Mouse (Mus musculus) megakaryocyte, adult 5-6 weeks (primary cell): Measurements from ENCODE around the gene Gm28048. TPM values are rescaled to one million over a fixed set of nuclear protein-coding genes. Genes with fewer than 3 reads are reported as not detected.
A peak's percentile ranks its signal among the peaks of the same experiment; 100 is the strongest.

Experiments
- ATAC-seq: 2 replicates; pipeline ENCODE4 v1.8.0; 2016; ENCODE audit warnings: mild to moderate bottlenecking, inconsistent platforms; ENCODE audit not compliant: poor library complexity, severe bottlenecking
- total RNA-seq, 2 experiments: library from RNA; stranded (forward) in 1 of 2; stranded (reverse) in 1 of 2; fragments of 153-499, 151-499 nt in 1 of 2; fragments of 221-1000, 200-1000 nt in 1 of 2; gene quantifications; 2 replicates each; pipeline versions ENCODE4 v1.2.3 to v1.2.4; 2015 to 2017

The Gm28048 gene
- total RNA-seq, 2 experiments from 2014 or later, result 31.5 to 62.6 TPM

GRCm38 (mm10) chr11:22952668-22953067 lies 29.2 kb downstream of the Gm28048 start:
- ATAC-seq, result no peak

- no peak for ATAC-seq
These were observed 31.8 kb downstream of the Gm28048 start for GRCm38 (mm10) chr11:22950131-22950530.

- peak; percentile 74 for ATAC-seq
These were observed 32.8 kb downstream of the Gm28048 start for GRCm38 (mm10) chr11:22949101-22949500.

- ATAC-seq, result no peak
These were observed 42.9 kb downstream of the Gm28048 start for GRCm38 (mm10) chr11:22938983-22939382.

GRCm38 (mm10) chr11:22937716-22938316 lies 44.1 kb downstream of the Gm28048 start:
- ATAC-seq, result no peak

- no peak for ATAC-seq
These were observed 45.3 kb downstream of the Gm28048 start for GRCm38 (mm10) chr11:22936446-22937125.

GRCm38 (mm10) chr11:22932167-22932566 lies 49.7 kb downstream of the Gm28048 start:
- no peak for ATAC-seq

- no peak for ATAC-seq
These were observed 50.5 kb downstream of the Gm28048 start for GRCm38 (mm10) chr11:22931320-22931905.

- peak; percentile 59 for ATAC-seq
These were observed 51.8 kb downstream of the Gm28048 start for GRCm38 (mm10) chr11:22930129-22930528.

GRCm38 (mm10) chr11:22928586-22929169 lies 53.2 kb downstream of the Gm28048 start:
- peak; percentile 96 for ATAC-seq

- no peak for ATAC-seq
These were observed 58.3 kb downstream of the Gm28048 start for GRCm38 (mm10) chr11:22923606-22924005.

GRCm38 (mm10) chr11:22922546-22922945 lies 59.3 kb downstream of the Gm28048 start:
- ATAC-seq, result no peak

- ATAC-seq, result no peak
These were observed 62.6 kb downstream of the Gm28048 start for GRCm38 (mm10) chr11:22919336-22919735.

- ATAC-seq, result no peak
These were observed 64.1 kb downstream of the Gm28048 start for GRCm38 (mm10) chr11:22917786-22918185.

GRCm38 (mm10) chr11:22913744-22914143 lies 68.1 kb downstream of the Gm28048 start:
- ATAC-seq, result no peak

GRCm38 (mm10) chr11:22911831-22912230 lies 70.1 kb downstream of the Gm28048 start:
- no peak for ATAC-seq

- no peak for ATAC-seq
These were observed 75.4 kb downstream of the Gm28048 start for GRCm38 (mm10) chr11:22906453-22906865.

- ATAC-seq, result no peak
These were observed 79.0 kb downstream of the Gm28048 start for GRCm38 (mm10) chr11:22902923-22903322.

GRCm38 (mm10) chr11:22900041-22900440 lies 81.8 kb downstream of the Gm28048 start:
- ATAC-seq, result peak; percentile 74

GRCm38 (mm10) chr11:22897642-22898041 lies 84.2 kb downstream of the Gm28048 start:
- peak; percentile 59 for ATAC-seq

GRCm38 (mm10) chr11:22897127-22897526 lies 84.8 kb downstream of the Gm28048 start:
- peak; percentile 64 for ATAC-seq

GRCm38 (mm10) chr11:22893075-22893474 lies 88.8 kb downstream of the Gm28048 start:
- no peak for ATAC-seq
